Comparison of ENCODE assay signal across 8 mouse cellular contexts in the genomic region with DNA sequence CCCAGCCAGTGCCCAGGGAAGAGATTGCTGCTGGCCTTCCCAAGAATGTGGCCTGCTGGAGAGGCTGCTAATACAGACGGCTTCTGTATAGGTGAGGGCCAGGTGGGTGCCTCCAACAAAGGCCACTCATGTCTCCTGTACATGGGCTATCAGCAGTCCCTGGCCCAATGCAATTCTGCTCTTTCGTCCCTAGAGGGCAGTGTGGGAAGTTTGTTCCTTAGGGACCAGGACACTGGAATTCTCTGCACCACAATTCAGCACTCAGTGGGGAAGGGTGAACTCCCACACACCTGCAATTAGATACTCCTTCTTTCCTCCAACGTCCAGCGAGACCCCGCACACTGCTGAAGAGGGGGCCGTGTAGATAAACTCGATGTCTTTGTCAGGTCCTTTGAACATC. TPM values are rescaled to one million over a fixed set of nuclear protein-coding genes. Genes with fewer than 3 reads are reported as not detected.
DNase-seq lines count a peak whose midpoint lies in the region; ATAC-seq and TF ChIP-seq lines count a peak whose summit lies in the region.

No protein-coding gene starts in this region.

- H3K27me3 ChIP-seq in midbrain, embryonic 11.5 days (ENCODE audit: control insufficient read depth, insufficient read depth, low read length), result no peaks in the 10 kb centered on the region

- peaks cover 5% of the 10 kb centered on the region for H3K4me1 ChIP-seq in cortical plate, adult 2 months (ENCODE audit: control insufficient read depth, insufficient read depth, low read length)
- H3K4me1 ChIP-seq in midbrain, embryonic 11.5 days (ENCODE audit: control insufficient read depth, insufficient read depth, low read length), result no peaks in the 10 kb centered on the region; the same call in 1 of the 2 replicates

- intact Hi-C loops in heart, postnatal 14 days (cut with DNase I), result loop anchor here (1.0 kb wide), 1 partner anchor 62 kb away; no protein-coding TSS in a partner anchor

- H3K9me3 ChIP-seq in midbrain, embryonic 11.5 days (ENCODE audit: control insufficient read depth, low read length), result no peaks in the 10 kb centered on the region

- no peak overlapping the region for H3K9ac ChIP-seq in midbrain, embryonic 11.5 days (ENCODE audit: low read length)

- no peak for TF ChIP-seq POLR2A in cortical plate, adult 2 months (IDR thresholded peaks at IDR 0.05; ENCODE audit: extremely low read depth, insufficient read depth, low read length)

- no peak overlapping the region for H3K4me2 ChIP-seq in midbrain, embryonic 11.5 days

- TF ChIP-seq CTCF in cortical plate, adult 2 months (IDR thresholded peaks at IDR 0.05; ENCODE audit: extremely low read depth, insufficient read depth, low read length), result peak; percentile 93

- 27% methylated on average over 7 of the region's 7 CpGs for WGBS in midbrain, embryonic 11.5 days

- H3K27ac ChIP-seq in cortical plate, adult 2 months (ENCODE audit: insufficient read depth, low read length), result no peak overlapping the region
- H3K27ac ChIP-seq in midbrain, embryonic 11.5 days (ENCODE audit: low read depth, low read length), result no peak overlapping the region

- no peak for ATAC-seq in midbrain, embryonic 11.5 days (ENCODE audit: low FRiP score)
- no peak for ATAC-seq in inflammation-experienced regulatory T-cells, adult 6 months

- DNase-seq in right cerebral cortex, adult 18-20 months, result peak; percentile 51
- DNase-seq in right cerebral cortex, postnatal 36 days (ENCODE audit: low spot score in 2 of 2), result no peak
- DNase-seq in adrenal gland, adult (ENCODE audit: inconsistent age in 2 of 2, low spot score in 1 of 2), result peak; percentile 44 to 86
- DNase-seq in heart, postnatal 14 days, result peak; percentile 40 to 78
- peak; percentile 43 for DNase-seq in layer of hippocampus, adult 9-10 months (ENCODE audit: low spot score)
- peak; percentile 94 for DNase-seq in midbrain, embryonic 11.5 days (ENCODE audit: low spot score, missing footprints)

- H3K4me3 ChIP-seq in cortical plate, adult 2 months (ENCODE audit: insufficient read depth, low read length), result no peak overlapping the region
- H3K4me3 ChIP-seq in midbrain, embryonic 11.5 days (ENCODE audit: low read depth, low read length), result no peak overlapping the region

- peaks cover 2% of the 10 kb centered on the region; the same call in 1 of the 2 replicates for H3K36me3 ChIP-seq in midbrain, embryonic 11.5 days (ENCODE audit: control insufficient read depth, insufficient read depth, low read length)

RNA-seq across cellular contexts. Expression of gene Cep295nl, which starts 25.2 kb away (rescaled TPM):
- polyA plus RNA-seq in cortical plate, adult 2 months (2012; rRNA removed), result 0.26 and 0.48 TPM in 2 replicates
- total RNA-seq in heart, postnatal 14 days (2021), result 1 to 10 TPM in 1 of 2 experiments, under 1 TPM in 1; 1.00 to 2.0 TPM
- polyA plus RNA-seq in midbrain, embryonic 11.5 days (2014; fragmentation: Nextera tagmentation; extraction: Ambion mirVana), result 0.23 and 0.40 TPM in 2 replicates
- polyA plus RNA-seq in inflammation-experienced regulatory T-cells, adult 6 months (2017; shearing (Covaris generic)), result under 1 TPM in 2 of 3 experiments, not detected in 1; 0.28 to 0.29 TPM

RNA-seq across cellular contexts. Expression of gene Usp36, which starts 27.1 kb away (rescaled TPM):
- polyA plus RNA-seq in cortical plate, adult 2 months (2012; rRNA removed), result 26.7 and 27.3 TPM in 2 replicates
- total RNA-seq in heart, postnatal 14 days (2021), result 10 to 100 TPM; 14.4 to 15.6 TPM
- 8.7 and 9.0 TPM in 2 replicates for polyA plus RNA-seq in midbrain, embryonic 11.5 days (2014; fragmentation: Nextera tagmentation; extraction: Ambion mirVana)
- 10 to 100 TPM; 14.3 to 24.4 (median 22.5) TPM for polyA plus RNA-seq in inflammation-experienced regulatory T-cells, adult 6 months (2017; shearing (Covaris generic))

RNA-seq across cellular contexts. Expression of gene Timp2, which starts 38.4 kb away (rescaled TPM):
- polyA plus RNA-seq in cortical plate, adult 2 months (2012; rRNA removed), result 176 and 186 TPM in 2 replicates
- 100 to 1,000 TPM; 150 to 168 TPM for total RNA-seq in heart, postnatal 14 days (2021)
- 40.1 and 42.8 TPM in 2 replicates for polyA plus RNA-seq in midbrain, embryonic 11.5 days (2014; fragmentation: Nextera tagmentation; extraction: Ambion mirVana)
- 10 to 100 TPM in 2 of 3 experiments, 1 to 10 TPM in 1; 6.1 to 17.3 (median 16.4) TPM for polyA plus RNA-seq in inflammation-experienced regulatory T-cells, adult 6 months (2017; shearing (Covaris generic))

Comparison
In these comparisons a context has a peak if more than half of its experiments do, and no peak if none do; other contexts are left out.
1. DNase-seq: peak in right cerebral cortex, adult 18-20 months (single experiment), adrenal gland, adult (2 of 2), heart, postnatal 14 days (2 of 2), layer of hippocampus, adult 9-10 months (single experiment) and midbrain, embryonic 11.5 days (single experiment); none in right cerebral cortex, postnatal 36 days (0 of 2).